Mouse (Mus musculus) myocyte (in vitro differentiated cells): ENCODE data around the gene Lrrc46.

Experiments
- CEBPB ChIP-seq: IDR thresholded peaks from 2 replicates; pipeline ENCODE4 v1.6.1; 2011; ENCODE audit warnings: mild to moderate bottlenecking, moderate library complexity; ENCODE audit not compliant: poor library complexity, insufficient read depth, severe bottlenecking
- MAX ChIP-seq: IDR thresholded peaks from one replicate; pipeline ENCODE4 v1.6.1; 2011; ENCODE audit warnings: low read depth, mild to moderate bottlenecking, control low read depth
- POLR2A ChIP-seq: IDR thresholded peaks from one replicate; pipeline ENCODE4 v1.6.1; 2011; ENCODE audit warnings: low read depth, mild to moderate bottlenecking, control low read depth, moderate library complexity; ENCODE audit not compliant: insufficient read length

DNA sequence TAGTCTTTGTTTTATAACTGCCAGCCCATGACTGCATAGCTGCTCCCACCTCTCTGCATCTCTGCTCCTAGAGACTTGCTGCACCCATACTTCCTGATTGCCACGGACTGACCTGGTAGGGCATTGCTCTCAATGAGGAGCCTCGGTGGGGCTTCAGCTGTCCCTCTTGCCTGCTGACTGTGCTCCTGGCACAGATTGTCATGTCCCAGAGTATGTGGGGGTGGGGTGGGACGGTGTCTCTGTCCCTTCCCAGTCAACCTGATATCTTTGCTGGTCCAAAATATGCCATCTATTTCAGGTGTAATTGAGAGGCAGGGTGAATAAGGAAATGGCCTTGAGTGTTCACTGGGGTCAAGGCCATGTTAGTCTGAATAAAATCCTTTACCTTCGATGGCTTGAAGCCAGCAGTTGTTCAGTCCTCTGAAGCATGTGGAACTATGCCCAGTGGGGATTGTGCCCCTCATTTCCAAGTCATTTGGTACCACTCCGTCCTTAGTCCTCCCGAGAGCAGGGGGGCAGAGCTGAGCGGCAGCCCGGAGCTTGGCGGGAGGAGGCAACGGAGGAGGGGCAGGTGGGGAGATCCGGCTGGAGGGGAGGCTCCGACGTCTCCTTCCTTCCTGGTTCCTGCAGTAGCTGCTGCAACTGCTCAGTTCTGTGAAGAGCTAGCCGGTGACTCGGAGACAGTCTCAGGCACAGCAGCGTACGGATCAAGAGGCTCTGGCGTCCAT is 9.2 kb upstream of the Lrrc46 start, which contains the start of gene Osbpl7:
- TF ChIP-seq POLR2A (peak; percentile 67), CEBPB (no peak), MAX (no peak)
